Mouse (Mus musculus): ENCODE results near the gene Gm21854. TPM values are rescaled to one million over a fixed set of nuclear protein-coding genes. Genes with fewer than 3 reads are reported as not detected.

Gm21854 gene
- not detected for polyA plus RNA-seq (2017; shearing (Covaris generic))

DNA sequence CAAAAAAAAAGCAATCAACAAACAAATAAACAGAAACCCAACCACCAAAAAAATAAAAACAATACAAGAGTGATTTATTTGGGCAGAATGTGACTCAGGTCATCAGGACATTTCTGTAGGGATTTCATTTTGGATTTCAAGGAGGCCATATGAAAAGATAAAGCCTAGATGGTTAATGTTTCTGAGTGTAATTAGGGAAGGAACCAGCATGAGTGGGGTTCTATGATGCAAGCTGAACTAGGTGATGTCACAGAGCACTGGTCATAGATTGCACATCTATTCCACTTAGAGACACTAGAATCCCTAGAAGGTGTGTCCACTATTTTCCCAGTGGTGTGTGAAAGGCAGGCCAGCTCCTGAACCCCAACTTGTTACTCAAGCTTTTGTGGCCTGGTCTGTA is at the start of gene Gm21854:
Gene Gm21854 (plus strand): TSS at position 301 of the 400 bp plus-strand sequence.

Other genes starting within 250 kb of the Gm21854 start
- gene Gm20914, start 69.0 kb downstream of the Gm21854 start, polyA plus RNA-seq (2017; shearing (Covaris generic)): not detected
- not detected for gene Gm28171, start 136.4 kb downstream of the Gm21854 start, polyA plus RNA-seq (2017; shearing (Covaris generic))